Mouse (Mus musculus) adrenal gland, adult 2 months (tissue): ENCODE data around the gene Heg1. TPM values are rescaled to one million over a fixed set of nuclear protein-coding genes. Genes with fewer than 3 reads are reported as not detected.

Experiments used
- DNase-seq: peaks from one replicate; pipeline ENCODE4 v3.0.0; 2021
- polyA plus RNA-seq: library from polyadenylated mRNA; depleted of rRNA; stranded (reverse); fragments of >200 nt; gene quantifications from 2 replicates; pipeline ENCODE4 v1.2.3, GENCODE M21; 2012
- total RNA-seq, 2 experiments: library from RNA; stranded (reverse); gene quantifications; 2 replicates each; pipeline ENCODE4 v1.2.3; 2021

The Heg1 gene
- total and polyA plus RNA-seq, 3 experiments, result 32.6 to 80.5 (median 51.5) TPM

GRCm38 (mm10) chr16:33705258-33705657 lies 21.1 kb downstream of the Heg1 start:
- DNase-seq, result no peak

GRCm38 (mm10) chr16:33706111-33706890 lies 22.1 kb downstream of the Heg1 start:
- no peak for DNase-seq

- DNase-seq, result no peak
These were observed 23.9 kb downstream of the Heg1 start for GRCm38 (mm10) chr16:33708031-33708430.

- no peak for DNase-seq
These were observed 24.6 kb downstream of the Heg1 start for GRCm38 (mm10) chr16:33708585-33709397.

GRCm38 (mm10) chr16:33714271-33714670 lies 30.1 kb downstream of the Heg1 start:
- DNase-seq, result peak; percentile 71

- DNase-seq, result no peak
These were observed 39.1 kb downstream of the Heg1 start for GRCm38 (mm10) chr16:33723241-33723640.

GRCm38 (mm10) chr16:33723983-33724382 lies 39.8 kb downstream of the Heg1 start:
- no peak for DNase-seq

GRCm38 (mm10) chr16:33726261-33726660 lies 42.1 kb downstream of the Heg1 start:
- DNase-seq, result no peak

- no peak for DNase-seq
These were observed 42.7 kb downstream of the Heg1 start for GRCm38 (mm10) chr16:33726892-33727291.

- no peak for DNase-seq
These were observed 44.3 kb downstream of the Heg1 start for GRCm38 (mm10) chr16:33728427-33728826.

- no peak for DNase-seq
These were observed 47.1 kb downstream of the Heg1 start for GRCm38 (mm10) chr16:33731291-33731690.

GRCm38 (mm10) chr16:33732237-33732749 lies 48.1 kb downstream of the Heg1 start:
- DNase-seq, result no peak

- no peak for DNase-seq
These were observed 48.8 kb downstream of the Heg1 start for GRCm38 (mm10) chr16:33732846-33733580.

- DNase-seq, result no peak
These were observed 49.7 kb downstream of the Heg1 start for GRCm38 (mm10) chr16:33733864-33734263.

- no peak for DNase-seq
These were observed 50.4 kb downstream of the Heg1 start for GRCm38 (mm10) chr16:33734545-33734944.

GRCm38 (mm10) chr16:33735238-33735637 lies 51.1 kb downstream of the Heg1 start:
- no peak for DNase-seq

GRCm38 (mm10) chr16:33735791-33736190 lies 51.6 kb downstream of the Heg1 start:
- DNase-seq, result no peak

GRCm38 (mm10) chr16:33736746-33737145 lies 52.6 kb downstream of the Heg1 start:
- no peak for DNase-seq

GRCm38 (mm10) chr16:33738949-33739719 lies 55.0 kb downstream of the Heg1 start:
- DNase-seq, result no peak

- DNase-seq, result peak; percentile 59
These were observed 55.6 kb downstream of the Heg1 start for GRCm38 (mm10) chr16:33739802-33740201.

GRCm38 (mm10) chr16:33740416-33740815 lies 56.2 kb downstream of the Heg1 start:
- DNase-seq, result no peak
